Mouse (Mus musculus): ENCODE results near the gene Il17rd.

Gene Il17rd

DNA sequence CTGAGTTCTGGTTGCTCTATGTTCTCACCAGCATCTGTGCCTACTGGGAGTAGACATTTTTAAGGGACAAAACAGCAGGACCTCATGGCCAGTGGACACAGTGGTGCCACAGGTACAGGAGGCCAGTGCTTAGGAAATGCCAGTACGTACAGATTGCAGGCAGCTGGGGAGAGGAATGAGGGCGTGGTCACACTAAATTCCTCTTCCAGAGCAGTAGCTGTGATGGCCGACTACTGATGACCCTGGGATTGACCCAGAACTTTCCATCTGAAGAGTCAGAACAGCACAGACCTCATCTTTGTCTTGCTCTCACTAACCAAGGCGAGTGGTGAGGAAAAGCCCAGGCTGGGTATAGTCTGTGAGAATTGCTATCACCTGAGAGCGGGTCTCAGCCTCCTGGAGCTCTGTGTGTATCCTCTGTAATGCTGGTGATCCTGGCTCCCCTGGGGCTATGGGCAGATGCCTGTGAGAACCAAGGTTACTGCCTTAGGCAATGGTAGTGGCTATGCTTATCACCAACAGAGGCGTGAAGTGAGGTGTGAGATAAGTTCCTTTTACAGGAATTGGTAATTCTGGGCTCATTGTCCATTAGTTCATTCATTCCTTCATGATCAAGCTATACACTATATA is 111.4 kb downstream of the Il17rd start:
- no peak for DNase-seq

DNA sequence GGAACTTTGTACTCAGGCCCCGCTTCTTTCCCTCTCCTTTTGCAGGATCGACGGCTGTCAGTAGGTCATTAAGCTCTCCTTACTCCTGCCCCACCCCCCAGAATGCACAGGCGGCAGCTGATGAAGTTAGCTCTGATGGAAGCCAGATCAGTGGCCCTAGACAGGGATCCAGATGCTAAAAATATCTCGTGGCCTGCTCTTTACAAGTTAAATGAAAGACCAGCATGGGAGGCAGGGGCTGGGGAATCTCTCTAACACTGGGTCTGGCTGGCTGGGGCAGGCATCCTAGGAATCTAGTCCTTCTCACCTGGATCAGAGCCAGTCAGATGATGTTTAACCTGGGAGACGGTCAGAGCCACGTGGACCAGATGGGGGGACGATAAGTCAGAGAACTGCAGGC is 112.7 kb downstream of the Il17rd start:
- DNase-seq: no peak

DNA sequence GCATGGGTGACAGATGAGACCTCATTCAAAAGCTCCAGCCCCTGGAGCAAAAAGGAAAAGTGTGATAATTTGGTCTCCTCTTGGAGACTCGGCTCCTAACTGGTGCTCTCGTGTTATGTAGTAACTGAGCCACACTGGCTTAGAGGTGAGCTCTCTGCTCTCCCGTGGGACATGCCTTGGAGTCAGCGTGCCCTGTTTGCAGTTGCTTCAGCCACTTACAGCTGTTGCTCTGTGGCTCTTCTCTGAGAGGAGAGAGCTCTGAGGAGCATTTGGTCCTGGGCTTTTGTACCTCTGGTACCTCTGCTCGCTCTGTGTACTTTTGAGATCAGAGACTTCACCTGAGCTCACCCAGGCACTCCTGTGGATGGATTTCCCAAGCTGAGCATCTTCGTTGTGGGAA is 116.3 kb downstream of the Il17rd start:
- DNase-seq: no peak

DNA sequence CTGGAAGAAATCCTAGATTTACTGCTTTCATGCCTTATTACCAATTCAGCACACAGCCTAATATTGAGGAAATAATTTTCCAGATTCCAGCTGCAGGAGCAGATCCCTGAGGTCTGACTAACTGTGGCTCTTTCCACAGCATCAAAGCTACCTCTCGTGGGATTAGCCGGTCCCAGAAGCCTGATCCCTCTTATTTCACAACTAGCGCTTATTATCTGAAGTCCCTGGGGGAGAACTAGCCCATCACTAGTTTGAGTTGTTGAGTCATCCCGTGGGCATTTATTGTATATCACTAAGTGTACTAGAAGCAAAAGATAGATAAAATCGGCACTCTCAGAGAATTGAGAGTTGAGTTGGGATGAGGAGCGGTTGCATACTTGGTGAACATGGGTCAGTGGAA is 117.3 kb downstream of the Il17rd start:
- DNase-seq: no peak

Data from thymus, postnatal 4 days (tissue).